Mouse (Mus musculus): Measurements from ENCODE around the gene Dcaf4. TPM values are rescaled to one million over a fixed set of nuclear protein-coding genes. Genes with fewer than 3 reads are reported as not detected.
A peak's percentile ranks its signal among the peaks of the same experiment; 100 is the strongest.

Dcaf4 gene
- polyA plus RNA-seq, 1 experiment from 2014 or later, result 48.1 TPM

- Histone ChIP-seq H3K36me3 (no peaks in the 10 kb centered on the region), H3K4me3 (replicated peaks) (no peak overlapping the region), H3K4me1 (peaks cover 17% of the 10 kb centered on the region), H3K27me3 (no peaks in the 10 kb centered on the region), H3K4me2 (replicated peaks) (no peak overlapping the region), H3K9me3 (replicated peaks) (no peaks in the 10 kb centered on the region), H3K27ac (replicated peaks) (no peak overlapping the region), H3K9ac (no peak overlapping the region)
- WGBS, result 71% methylated on average over 6 of the region's 6 CpGs
- ATAC-seq (ENCODE audit: insufficient number of reproducible peaks, low FRiP score, low TSS enrichment, low read depth), result no peak
Observed at GRCm38 (mm10) chr12:83523056-83523455, 2.8 kb downstream of the Dcaf4 start.

GRCm38 (mm10) chr12:83523892-83524291 is 3.6 kb downstream of the Dcaf4 start:
- Histone ChIP-seq H3K4me2 (replicated peaks) (no peak overlapping the region), H3K27ac (replicated peaks) (no peak overlapping the region), H3K9ac (no peak overlapping the region), H3K9me3 (replicated peaks) (no peaks in the 10 kb centered on the region), H3K36me3 (peaks cover 5% of the 10 kb centered on the region), H3K4me1 (peaks cover 17% of the 10 kb centered on the region), H3K4me3 (replicated peaks) (no peak overlapping the region), H3K27me3 (no peaks in the 10 kb centered on the region)
- no peak for ATAC-seq (ENCODE audit: insufficient number of reproducible peaks, low FRiP score, low TSS enrichment, low read depth)
- WGBS, result 69% methylated on average over 4 of the region's 4 CpGs

GRCm38 (mm10) chr12:83524329-83524728 is 4.1 kb downstream of the Dcaf4 start:
- peaks cover 17% of the 10 kb centered on the region for H3K4me1 ChIP-seq
- H3K27ac ChIP-seq (replicated peaks), result no peak overlapping the region
- 76% methylated on average over 5 of the region's 5 CpGs for WGBS
- H3K27me3 ChIP-seq, result no peaks in the 10 kb centered on the region
- H3K4me3 ChIP-seq (replicated peaks), result no peak overlapping the region
- no peaks in the 10 kb centered on the region for H3K9me3 ChIP-seq (replicated peaks)
- ATAC-seq (ENCODE audit: insufficient number of reproducible peaks, low FRiP score, low TSS enrichment, low read depth), result no peak
- no peak overlapping the region for H3K9ac ChIP-seq
- H3K36me3 ChIP-seq, result peaks cover 9% of the 10 kb centered on the region
- no peak overlapping the region for H3K4me2 ChIP-seq (replicated peaks)

- Histone ChIP-seq H3K27me3 (no peaks in the 10 kb centered on the region), H3K9me3 (replicated peaks) (no peaks in the 10 kb centered on the region), H3K36me3 (peaks cover 16% of the 10 kb centered on the region), H3K4me2 (replicated peaks) (peak overlapping the region; percentile 28; the same call in 1 of the 2 replicates), H3K9ac (no peak overlapping the region), H3K27ac (replicated peaks) (peak overlapping the region; percentile 75), H3K4me3 (replicated peaks) (peak overlapping the region; percentile 14; the same call in 1 of the 2 replicates), H3K4me1 (peaks cover 14% of the 10 kb centered on the region)
- ATAC-seq (ENCODE audit: insufficient number of reproducible peaks, low FRiP score, low TSS enrichment, low read depth), result no peak; the same call in 1 of the 2 replicates
- 44% methylated on average over 18 of the region's 18 CpGs for WGBS
Observed at GRCm38 (mm10) chr12:83525822-83526544, 5.7 kb downstream of the Dcaf4 start.

GRCm38 (mm10) chr12:83527816-83528215 is 7.5 kb downstream of the Dcaf4 start:
- H3K27ac ChIP-seq (replicated peaks), result 0 out of 2 replicates have a peak overlapping the region, but pooled peaks have one; percentile 22
- H3K36me3 ChIP-seq, result peaks cover 33% of the 10 kb centered on the region
- no peaks in the 10 kb centered on the region for H3K9me3 ChIP-seq (replicated peaks)
- H3K4me2 ChIP-seq (replicated peaks), result no peak overlapping the region
- H3K4me3 ChIP-seq (replicated peaks), result no peak overlapping the region
- WGBS, result 47% methylated on average over 6 of the region's 6 CpGs
- ATAC-seq (ENCODE audit: insufficient number of reproducible peaks, low FRiP score, low TSS enrichment, low read depth), result no peak
- no peaks in the 10 kb centered on the region for H3K27me3 ChIP-seq
- peaks cover 4% of the 10 kb centered on the region for H3K4me1 ChIP-seq
- H3K9ac ChIP-seq, result no peak overlapping the region

- Histone ChIP-seq H3K9me3 (replicated peaks) (no peaks in the 10 kb centered on the region), H3K27me3 (no peaks in the 10 kb centered on the region), H3K36me3 (peaks cover 41% of the 10 kb centered on the region), H3K27ac (replicated peaks) (no peak overlapping the region), H3K4me2 (replicated peaks) (no peak overlapping the region), H3K4me1 (peaks cover 4% of the 10 kb centered on the region), H3K9ac (no peak overlapping the region), H3K4me3 (replicated peaks) (no peak overlapping the region)
- 88% methylated on average over 5 of the region's 5 CpGs for WGBS
- ATAC-seq (ENCODE audit: insufficient number of reproducible peaks, low FRiP score, low TSS enrichment, low read depth), result no peak
Observed at GRCm38 (mm10) chr12:83528665-83529064, 8.4 kb downstream of the Dcaf4 start.

GRCm38 (mm10) chr12:83531992-83532391 is 11.7 kb downstream of the Dcaf4 start:
- peaks cover 59% of the 10 kb centered on the region for H3K36me3 ChIP-seq
- no peak for ATAC-seq (ENCODE audit: insufficient number of reproducible peaks, low FRiP score, low TSS enrichment, low read depth)
- no peak overlapping the region for H3K9ac ChIP-seq
- peaks cover 12% of the 10 kb centered on the region for H3K4me1 ChIP-seq
- H3K9me3 ChIP-seq (replicated peaks), result no peaks in the 10 kb centered on the region
- no peak overlapping the region for H3K27ac ChIP-seq (replicated peaks)
- no peak overlapping the region for H3K4me3 ChIP-seq (replicated peaks)
- WGBS, result 83% methylated on average over 6 of the region's 6 CpGs
- H3K27me3 ChIP-seq, result no peaks in the 10 kb centered on the region
- no peak overlapping the region for H3K4me2 ChIP-seq (replicated peaks)

- whole genome bisulfite sequencing, result 91% methylated on average over 3 of the region's 3 CpGs
- no peaks in the 10 kb centered on the region for H3K27me3 ChIP-seq
- no peak overlapping the region for H3K27ac ChIP-seq (replicated peaks)
- H3K4me1 ChIP-seq, result peaks cover 12% of the 10 kb centered on the region
- H3K4me2 ChIP-seq (replicated peaks), result no peak overlapping the region
- H3K36me3 ChIP-seq, result peaks cover 67% of the 10 kb centered on the region
- H3K9me3 ChIP-seq (replicated peaks), result no peaks in the 10 kb centered on the region
- H3K4me3 ChIP-seq (replicated peaks), result no peak overlapping the region
- H3K9ac ChIP-seq, result no peak overlapping the region
- no peak for ATAC-seq (ENCODE audit: insufficient number of reproducible peaks, low FRiP score, low TSS enrichment, low read depth)
Observed at GRCm38 (mm10) chr12:83532966-83533365, 12.7 kb downstream of the Dcaf4 start.

- Histone ChIP-seq H3K9me3 (replicated peaks) (no peaks in the 10 kb centered on the region), H3K4me2 (replicated peaks) (no peak overlapping the region), H3K36me3 (peaks cover 71% of the 10 kb centered on the region), H3K4me3 (replicated peaks) (no peak overlapping the region), H3K27ac (replicated peaks) (no peak overlapping the region), H3K9ac (no peak overlapping the region), H3K27me3 (no peaks in the 10 kb centered on the region), H3K4me1 (peaks cover 12% of the 10 kb centered on the region)
- 77% methylated on average over 3 of the region's 3 CpGs for WGBS
- no peak for ATAC-seq (ENCODE audit: insufficient number of reproducible peaks, low FRiP score, low TSS enrichment, low read depth)
Observed at GRCm38 (mm10) chr12:83534190-83534589, 13.9 kb downstream of the Dcaf4 start.

- ATAC-seq (ENCODE audit: insufficient number of reproducible peaks, low FRiP score, low TSS enrichment, low read depth), result no peak
- peaks cover 77% of the 10 kb centered on the region for H3K36me3 ChIP-seq
- H3K27ac ChIP-seq (replicated peaks), result peak overlapping the region; percentile 48; the same call in 1 of the 2 replicates
- no peaks in the 10 kb centered on the region for H3K27me3 ChIP-seq
- 61% methylated on average over 11 of the region's 11 CpGs for WGBS
- peaks cover 12% of the 10 kb centered on the region for H3K4me1 ChIP-seq
- no peak overlapping the region for H3K9ac ChIP-seq
- no peaks in the 10 kb centered on the region for H3K9me3 ChIP-seq (replicated peaks)
- no peak overlapping the region for H3K4me3 ChIP-seq (replicated peaks)
- H3K4me2 ChIP-seq (replicated peaks), result no peak overlapping the region
Observed at GRCm38 (mm10) chr12:83535428-83535827, 15.2 kb downstream of the Dcaf4 start.

- H3K9me3 ChIP-seq (replicated peaks), result no peaks in the 10 kb centered on the region
- H3K4me1 ChIP-seq, result peaks cover 12% of the 10 kb centered on the region
- no peak overlapping the region for H3K4me3 ChIP-seq (replicated peaks)
- no peak for ATAC-seq (ENCODE audit: insufficient number of reproducible peaks, low FRiP score, low TSS enrichment, low read depth)
- peaks cover 80% of the 10 kb centered on the region for H3K36me3 ChIP-seq
- H3K27ac ChIP-seq (replicated peaks), result peak overlapping the region; percentile 48; the same call in 1 of the 2 replicates
- no peaks in the 10 kb centered on the region for H3K27me3 ChIP-seq
- WGBS, result 36% methylated on average over 9 of the region's 9 CpGs
- no peak overlapping the region for H3K9ac ChIP-seq
- 0 out of 2 replicates have a peak overlapping the region, but pooled peaks have one; percentile 2 for H3K4me2 ChIP-seq (replicated peaks)
Observed at GRCm38 (mm10) chr12:83536039-83536438, 15.8 kb downstream of the Dcaf4 start.

- Histone ChIP-seq H3K27me3 (no peaks in the 10 kb centered on the region), H3K9ac (no peak overlapping the region), H3K36me3 (peaks cover 64% of the 10 kb centered on the region), H3K9me3 (replicated peaks) (no peaks in the 10 kb centered on the region), H3K27ac (replicated peaks) (0 out of 2 replicates have a peak overlapping the region, but pooled peaks have one; percentile 5), H3K4me2 (replicated peaks) (no peak overlapping the region), H3K4me3 (replicated peaks) (no peak overlapping the region), H3K4me1 (no peaks in the 10 kb centered on the region)
- WGBS, result 73% methylated on average over 7 of the region's 7 CpGs
- ATAC-seq (ENCODE audit: insufficient number of reproducible peaks, low FRiP score, low TSS enrichment, low read depth), result 0 out of 2 replicates have a peak, but pooled peaks have one; percentile 35
Observed at GRCm38 (mm10) chr12:83543997-83544396, 23.7 kb downstream of the Dcaf4 start.

Measured in embryonic facial prominence, embryonic 15.5 days (tissue).